Mouse (Mus musculus) left cerebral cortex, postnatal 10 days (tissue): Measurements from ENCODE around the gene Myo16. TPM values are rescaled to one million over a fixed set of nuclear protein-coding genes. Genes with fewer than 3 reads are reported as not detected.

ENCODE experiments used
- DNase-seq, 2 experiments: peaks; one replicate each; pipeline ENCODE4 v3.0.0; 2021 to 2022; ENCODE audit warnings: low spot score in 2 of 2, mixed read lengths in 1 of 2; ENCODE audit errors: extremely low spot score in 1 of 2
- intact Hi-C: fragments of 180-260 bp; cut with DNase I; formaldehyde crosslinking; loops from one replicate; pipeline ENCODE4 v1.15.1; 2025
- total RNA-seq, 2 experiments: library from RNA; stranded (reverse); gene quantifications; 2 replicates each; pipeline ENCODE4 v1.2.3; 2021

The Myo16 gene
- total RNA-seq, 2 experiments from 2014 or later, result 92.5 to 107 TPM

DNA sequence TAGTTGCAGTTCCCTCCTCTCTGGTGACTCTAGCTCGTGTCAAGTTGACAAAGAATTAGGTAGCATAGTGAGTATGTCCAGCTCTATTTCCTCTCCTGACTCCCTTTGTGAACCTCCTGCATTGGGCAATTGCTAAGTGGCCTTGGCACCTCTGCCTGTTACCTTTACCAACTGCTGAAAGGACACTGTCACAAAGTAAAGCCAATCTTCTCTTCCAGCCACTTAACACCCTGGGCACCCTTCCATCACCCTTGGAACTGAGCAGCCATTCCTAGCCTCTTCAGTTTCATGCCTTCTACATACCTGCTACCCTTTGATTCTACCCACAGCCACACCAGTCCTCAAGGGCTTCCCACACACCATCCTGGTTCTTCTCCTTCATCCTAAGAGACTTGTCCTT lies 233.4 kb downstream of the Myo16 start:
- DNase-seq, result no peak
- intact Hi-C loops, result no loop called here

GRCm38 (mm10) chr8:10391096-10391683 lies 237.5 kb downstream of the Myo16 start:
- intact Hi-C loops, result no loop called here
- no peak for DNase-seq

GRCm38 (mm10) chr8:10391913-10392312 lies 238.2 kb downstream of the Myo16 start:
- no peak for DNase-seq
- intact Hi-C loops, result no loop called here

- intact Hi-C loops, result no loop called here
- DNase-seq, result no peak
Observed at GRCm38 (mm10) chr8:10394506-10394905, 240.8 kb downstream of the Myo16 start.

DNA sequence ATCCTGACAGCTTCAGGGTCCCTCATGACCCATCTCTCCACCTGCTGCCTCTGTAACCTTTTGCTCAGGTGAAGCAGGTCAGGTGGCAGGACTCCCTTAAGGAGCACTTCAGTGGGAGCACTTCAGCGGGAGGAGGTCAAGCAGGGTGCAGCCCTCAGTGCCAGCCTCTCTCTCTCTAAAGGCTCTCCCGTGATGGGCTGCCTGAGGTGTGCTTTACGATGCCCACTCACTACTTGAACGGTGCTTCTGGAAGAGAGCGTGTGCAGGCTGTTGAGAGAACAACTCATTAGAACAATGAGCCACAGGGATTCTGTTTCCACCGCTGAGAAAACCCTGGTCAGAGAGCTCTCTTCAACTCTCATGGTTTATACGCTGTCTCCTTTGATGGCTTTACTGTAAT lies 241.4 kb downstream of the Myo16 start:
- intact Hi-C loops, result no loop called here
- DNase-seq, result no peak

GRCm38 (mm10) chr8:10402606-10403005 lies 248.9 kb downstream of the Myo16 start:
- intact Hi-C loops, result loop anchor here (2.0 to 5.0 kb wide), 3 partner anchors 170 to 425 kb away; partner anchors contain the start of genes Abhd13 and Lig4
- DNase-seq, result peak in 1 of 2 experiments; percentile 73

GRCm38 (mm10) chr8:10405469-10405868 lies 251.8 kb downstream of the Myo16 start:
- DNase-seq, result peak; percentile 36 to 65
- intact Hi-C loops, result no loop called here

DNA sequence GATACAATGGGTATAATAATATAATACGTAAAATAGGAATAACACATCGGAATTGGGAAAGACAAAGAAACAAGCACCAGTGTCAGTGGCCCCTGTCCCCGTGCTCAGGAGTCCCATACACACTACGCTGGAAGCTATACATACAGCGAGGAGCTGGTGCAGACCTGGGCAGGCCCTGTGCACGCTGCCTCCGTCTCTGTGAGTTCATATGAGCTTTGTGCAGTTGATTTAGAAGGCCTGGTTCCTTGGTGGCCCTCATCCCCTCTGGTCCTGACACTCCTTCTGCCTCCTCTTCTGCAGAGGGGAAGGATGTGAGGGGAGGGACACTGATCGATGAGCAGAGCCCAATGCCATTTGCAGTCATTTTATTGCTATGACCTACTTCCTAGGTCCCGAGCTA lies 255.3 kb downstream of the Myo16 start:
- DNase-seq, result no peak
- intact Hi-C loops, result no loop called here

- intact Hi-C loops, result loop anchor here (5.0 kb wide), 1 partner anchor 776 kb away; no protein-coding TSS in a partner anchor
- no peak for DNase-seq
Observed at GRCm38 (mm10) chr8:10411511-10411910, 257.8 kb downstream of the Myo16 start.

- intact Hi-C loops, result loop anchor here (5.0 kb wide), 1 partner anchor 773 kb away; no protein-coding TSS in a partner anchor
- DNase-seq, result no peak
Observed at GRCm38 (mm10) chr8:10413881-10414280, 260.2 kb downstream of the Myo16 start.

GRCm38 (mm10) chr8:10414684-10415212 lies 261.0 kb downstream of the Myo16 start:
- intact Hi-C loops, result loop anchor here (5.0 kb wide), 2 partner anchors 593 to 773 kb away; partner anchors contain the start of gene Irs2
- peak; percentile 68 to 77 for DNase-seq

DNA sequence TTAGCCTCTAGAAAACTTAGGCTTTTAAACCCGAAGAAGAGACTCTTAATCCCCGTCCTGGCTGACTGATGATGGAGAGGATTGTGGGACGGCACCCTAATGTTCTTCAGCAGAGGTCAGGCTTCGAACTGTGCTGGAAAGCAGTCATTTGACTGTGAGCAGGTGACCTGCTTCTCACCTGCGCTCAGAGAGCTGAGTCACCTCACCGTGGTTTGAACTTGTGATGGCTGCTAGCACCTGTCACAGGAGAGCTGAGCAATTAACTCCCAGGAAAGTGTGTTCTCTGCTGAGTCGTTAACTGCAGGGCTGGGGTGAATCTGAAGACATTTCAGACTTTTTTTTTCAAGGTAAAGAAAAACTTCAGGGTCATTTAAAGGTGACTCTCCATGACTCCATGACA lies 261.6 kb downstream of the Myo16 start:
- no peak for DNase-seq
- intact Hi-C loops, result loop anchor here (5.0 kb wide), 1 partner anchor 592 kb away; the partner anchor contains the start of gene Irs2

GRCm38 (mm10) chr8:10415885-10416284 lies 262.2 kb downstream of the Myo16 start:
- no peak for DNase-seq
- intact Hi-C loops, result loop anchor here (5.0 kb wide), 1 partner anchor 591 kb away; the partner anchor contains the start of gene Irs2

DNA sequence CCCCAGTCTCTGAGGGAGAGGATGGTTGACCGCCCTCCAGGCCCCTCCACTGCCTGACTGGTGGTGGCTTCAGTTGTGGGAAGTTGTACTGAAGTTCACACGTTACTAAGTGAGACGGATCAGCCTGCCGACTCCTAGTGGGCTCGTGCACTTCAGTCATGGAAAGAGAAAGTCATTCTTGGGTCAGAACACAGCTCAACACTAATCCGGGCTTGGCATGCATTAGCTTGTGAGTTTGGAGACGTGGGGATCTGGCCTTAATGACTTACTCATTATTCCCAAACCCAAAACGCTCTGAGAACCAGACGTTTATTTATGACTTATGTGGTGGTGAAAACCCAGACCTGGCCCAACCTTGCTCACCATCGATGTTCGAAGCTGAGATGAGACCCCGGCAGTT lies 263.1 kb downstream of the Myo16 start:
- intact Hi-C loops, result loop anchor here (5.0 kb wide), 1 partner anchor 590 kb away; the partner anchor contains the start of gene Irs2
- DNase-seq, result no peak

GRCm38 (mm10) chr8:10417281-10417680 lies 263.6 kb downstream of the Myo16 start:
- DNase-seq, result no peak
- intact Hi-C loops, result loop anchor here (5.0 kb wide), 1 partner anchor 590 kb away; the partner anchor contains the start of gene Irs2

DNA sequence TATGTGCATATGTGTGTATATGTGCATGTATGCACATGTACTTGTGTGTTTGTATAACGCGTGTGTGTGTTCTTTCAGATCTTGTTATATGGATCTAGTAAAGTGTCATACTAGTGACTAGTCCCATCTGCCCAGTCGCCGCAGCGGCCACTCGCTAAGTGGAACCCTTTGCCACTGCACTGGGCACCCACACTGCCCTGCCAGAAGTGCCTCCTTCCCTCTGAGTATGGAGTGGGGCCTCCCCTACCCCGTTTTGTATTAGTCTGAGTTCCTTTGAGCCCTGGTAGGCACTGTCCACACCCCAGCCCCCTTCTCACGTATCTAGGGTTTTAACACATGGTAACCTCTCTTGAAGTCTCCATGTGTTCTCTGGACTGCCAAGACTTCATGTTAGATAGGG lies 264.3 kb downstream of the Myo16 start:
- no peak for DNase-seq
- intact Hi-C loops, result loop anchor here (5.0 kb wide), 1 partner anchor 589 kb away; the partner anchor contains the start of gene Irs2

- intact Hi-C loops, result loop anchor here (5.0 kb wide), 1 partner anchor 588 kb away; the partner anchor contains the start of gene Irs2
Observed at GRCm38 (mm10) chr8:10418971-10419370, 265.3 kb downstream of the Myo16 start.

DNA sequence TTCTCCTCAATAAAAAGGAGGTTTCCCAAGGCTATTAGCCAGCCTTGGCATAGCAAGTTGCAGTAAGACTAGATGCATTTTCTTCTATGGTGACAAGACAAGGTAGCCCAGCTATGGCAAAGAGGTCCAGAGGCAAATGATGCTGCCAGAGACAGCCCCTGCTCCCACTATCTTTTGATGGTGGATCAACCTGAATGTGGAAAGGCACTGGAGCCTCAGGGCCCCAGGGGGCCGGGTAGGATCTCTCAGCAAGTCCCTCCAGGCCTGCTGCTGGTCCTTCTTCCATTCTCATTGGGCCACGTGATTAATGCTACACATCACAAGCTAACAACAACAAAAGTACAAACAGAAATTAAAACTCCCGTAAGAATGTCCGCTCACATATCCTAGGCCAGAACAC lies 266.0 kb downstream of the Myo16 start:
- intact Hi-C loops, result loop anchor here (5.0 kb wide), 1 partner anchor 588 kb away; the partner anchor contains the start of gene Irs2
- DNase-seq, result no peak

More at GRCm38 (mm10) chr8:10418971-10419370, 265.3 kb downstream of the Myo16 start:
- DNase-seq, result peak in 1 of 2 experiments; percentile 20

DNA sequence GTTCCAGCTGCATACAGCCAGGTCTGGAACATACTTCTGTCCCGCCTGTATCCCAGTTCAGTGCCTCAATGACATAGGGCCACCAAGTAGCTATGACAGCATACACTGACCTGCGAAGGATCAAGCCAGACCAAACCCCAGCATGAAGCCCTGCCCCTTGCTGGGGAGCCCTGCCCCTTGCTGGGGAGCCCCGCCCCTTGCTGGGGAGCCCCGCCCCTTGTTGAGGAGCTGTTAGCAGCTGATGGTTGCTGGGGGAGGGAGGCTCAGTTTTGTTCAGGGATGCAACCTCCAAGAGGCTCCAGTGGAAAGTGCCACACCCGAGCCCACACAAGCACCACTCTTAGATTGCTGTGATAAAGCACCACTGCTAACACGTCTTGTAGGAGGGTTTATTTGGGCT lies 266.8 kb downstream of the Myo16 start:
- intact Hi-C loops, result no loop called here

GRCm38 (mm10) chr8:10421516-10422090 lies 267.9 kb downstream of the Myo16 start:
- DNase-seq, result no peak
- intact Hi-C loops, result no loop called here

More for the DNA sequence above, 266.8 kb downstream of the Myo16 start:
- DNase-seq, result no peak
